Mouse (Mus musculus) CH12.LX (cell line): ENCODE results near the gene Atrnl1. TPM values are rescaled to one million over a fixed set of nuclear protein-coding genes. Genes with fewer than 3 reads are reported as not detected.

Source experiments
- DNase-seq: peaks from one replicate; pipeline ENCODE4 v3.0.0-alpha.2; 2013; ENCODE audit errors: extremely low read depth
- H3K27ac ChIP-seq: 2 replicates; pipeline ENCODE4 v1.5.1; 2012; ENCODE audit warnings: low read depth, mild to moderate bottlenecking, control low read depth, moderate library complexity; ENCODE audit not compliant: insufficient read depth
- H3K27me3 ChIP-seq: replicated peaks from 2 replicates; pipeline ENCODE3; 2012; ENCODE audit warnings: inconsistent platforms
- H3K36me3 ChIP-seq, 2 experiments: replicated peaks in 1 of 2; 2 replicates each; pipeline versions ENCODE3 to v1.6.1; 2012; ENCODE audit warnings: inconsistent platforms in 1 of 2, low read length in 1 of 2, mild to moderate bottlenecking in 1 of 2, mixed read lengths in 1 of 2, moderate library complexity in 1 of 2; ENCODE audit not compliant: control insufficient read depth in 1 of 2, insufficient read depth in 1 of 2
- H3K4me1 ChIP-seq, 2 experiments: 2 replicates each; pipeline ENCODE4 v1.6.1; 2012; ENCODE audit warnings: inconsistent platforms in 1 of 2, moderate library complexity in 1 of 2; ENCODE audit not compliant: insufficient read depth in 2 of 2, control insufficient read depth in 1 of 2
- H3K4me2 ChIP-seq: 2 replicates; pipeline ENCODE4 v1.6.1; 2012; ENCODE audit warnings: low read depth, mild to moderate bottlenecking, control low read depth; ENCODE audit not compliant: poor library complexity, insufficient read depth, severe bottlenecking
- H3K4me3 ChIP-seq, 3 experiments: fragments of 150-350 bp in 1 of 3; sonication (generic) in 1 of 3; replicated peaks in 1 of 3; 2 replicates each; pipeline versions ENCODE3 to v1.5.1; 2011 to 2012; ENCODE audit warnings: low read depth in 2 of 3, low read length in 2 of 3, mild to moderate bottlenecking in 2 of 3, moderate library complexity in 2 of 3, control low read depth in 1 of 3, improper control_type of control experiment in 1 of 3, inconsistent platforms in 1 of 3, mixed read lengths in 1 of 3; ENCODE audit not compliant: poor library complexity in 1 of 3
- H3K79me2 ChIP-seq: replicated peaks from 2 replicates; pipeline ENCODE4 v1.6.1; 2012; ENCODE audit warnings: mild to moderate bottlenecking, moderate library complexity; ENCODE audit not compliant: control insufficient read depth, poor library complexity, insufficient read depth, severe bottlenecking; ENCODE audit errors: extremely low read depth
- H3K9ac ChIP-seq: 2 replicates; pipeline ENCODE4 v1.6.1; 2012; ENCODE audit warnings: low read depth, mild to moderate bottlenecking, control low read depth, moderate library complexity; ENCODE audit not compliant: insufficient read depth
- H3K9me3 ChIP-seq: replicated peaks from 2 replicates; pipeline ENCODE3; 2012; ENCODE audit warnings: low read length, inconsistent platforms, mixed read lengths
- CHD1 ChIP-seq: IDR thresholded peaks from 2 replicates; pipeline ENCODE4 v1.6.1; 2012; ENCODE audit warnings: low read depth, low read length, improper control_type of control experiment, inconsistent platforms
- CHD2 ChIP-seq: IDR thresholded peaks from 2 replicates; pipeline ENCODE4 v1.6.1; 2011; ENCODE audit warnings: low read length, improper control_type of control experiment
- ELF1 ChIP-seq: IDR thresholded peaks from 2 replicates; pipeline ENCODE4 v1.6.1; 2014; ENCODE audit warnings: low read depth, mild to moderate bottlenecking, inconsistent platforms, low read length, improper control_type of control experiment
- GABPA ChIP-seq: IDR thresholded peaks from 2 replicates; pipeline ENCODE4 v1.6.1; 2012; ENCODE audit warnings: low read depth, low read length, improper control_type of control experiment, inconsistent platforms; ENCODE audit not compliant: insufficient replicate concordance
- HCFC1 ChIP-seq: IDR thresholded peaks from 2 replicates; pipeline ENCODE4 v1.6.1; 2012; ENCODE audit warnings: low read depth, mild to moderate bottlenecking, inconsistent platforms, low read length, improper control_type of control experiment
- KAT2A ChIP-seq: IDR thresholded peaks from 2 replicates; pipeline ENCODE4 v1.6.1; 2012; ENCODE audit warnings: low read length, improper control_type of control experiment, inconsistent platforms; ENCODE audit not compliant: insufficient replicate concordance
- MEF2A ChIP-seq: IDR thresholded peaks from 2 replicates; pipeline ENCODE4 v1.6.1; 2014; ENCODE audit warnings: low read depth, mild to moderate bottlenecking, inconsistent platforms, low read length, improper control_type of control experiment, borderline replicate concordance
- MXI1 ChIP-seq: IDR thresholded peaks from 2 replicates; pipeline ENCODE4 v1.6.1; 2011; ENCODE audit warnings: mild to moderate bottlenecking, low read depth, low read length, improper control_type of control experiment
- MYC ChIP-seq: IDR thresholded peaks from 2 replicates; pipeline ENCODE4 v1.6.1; 2011; ENCODE audit warnings: low read depth, mild to moderate bottlenecking, improper control_type of control experiment, low read length
- NRF1 ChIP-seq: IDR thresholded peaks from 2 replicates; pipeline ENCODE4 v1.6.1; 2014; ENCODE audit warnings: low read depth, mild to moderate bottlenecking, inconsistent platforms, low read length, improper control_type of control experiment, moderate library complexity
- POLR2AphosphoS2 ChIP-seq: IDR thresholded peaks from 2 replicates; pipeline ENCODE4 v1.6.1; 2011; ENCODE audit warnings: low read depth, low read length, improper control_type of control experiment
- RAD21 ChIP-seq: IDR thresholded peaks from 2 replicates; pipeline ENCODE4 v1.6.1; 2011; ENCODE audit warnings: low read depth, mild to moderate bottlenecking, low read length, improper control_type of control experiment, moderate library complexity
- SIN3A ChIP-seq: IDR thresholded peaks from 2 replicates; pipeline ENCODE4 v1.6.1; 2012; ENCODE audit warnings: low read length, improper control_type of control experiment, inconsistent platforms
- TCF12 ChIP-seq: IDR thresholded peaks from 2 replicates; pipeline ENCODE4 v1.6.1; 2014; ENCODE audit warnings: low read depth, mild to moderate bottlenecking, inconsistent platforms, low read length, improper control_type of control experiment
- ZC3H11A ChIP-seq: IDR thresholded peaks from 2 replicates; pipeline ENCODE4 v1.6.1; 2012; ENCODE audit warnings: low read depth, mild to moderate bottlenecking, inconsistent platforms, low read length, improper control_type of control experiment
- ZNF384 ChIP-seq: IDR thresholded peaks from 2 replicates; pipeline ENCODE4 v1.6.1; 2012; ENCODE audit warnings: low read depth, low read length, improper control_type of control experiment, inconsistent platforms
- dilution Hi-C: fragments of 300-500 bp; cut with MboI; formaldehyde crosslinking; loops from 2 replicates; pipeline ENCODE4 v1.14.3; 2020; ENCODE audit warnings: low sequenced_read_pairs; ENCODE audit not compliant: extremely low pct_unique_long_range_greater_than_20kb, extremely low pct_ligation_motif_present
- in situ Hi-C: fragments of 300-500 bp; cut with MboI; formaldehyde crosslinking; loops from 3 replicates; pipeline ENCODE4 v1.14.3; 2019; ENCODE audit warnings: low sequenced_read_pairs, low pct_ligation_motif_present, low pct_unique_long_range_greater_than_20kb, mixed read lengths
- polyA plus RNA-seq: library from polyadenylated mRNA; unstranded; fragments of >175 nt; gene quantifications from 2 replicates; pipeline ENCODE4 v1.2.1, GENCODE M21; 2012; ENCODE audit warnings: low read depth; ENCODE audit not compliant: insufficient read length
- total RNA-seq, 2 experiments: library from RNA; depleted of rRNA; stranded (reverse); fragments of 300-350 nt in 1 of 2; fragments of >200 nt in 1 of 2; gene quantifications; 2 replicates each; pipeline ENCODE4 v1.2.3; 2012 to 2014

The Atrnl1 gene
- total and polyA plus RNA-seq, 3 experiments = 1.9 TPM

DNA sequence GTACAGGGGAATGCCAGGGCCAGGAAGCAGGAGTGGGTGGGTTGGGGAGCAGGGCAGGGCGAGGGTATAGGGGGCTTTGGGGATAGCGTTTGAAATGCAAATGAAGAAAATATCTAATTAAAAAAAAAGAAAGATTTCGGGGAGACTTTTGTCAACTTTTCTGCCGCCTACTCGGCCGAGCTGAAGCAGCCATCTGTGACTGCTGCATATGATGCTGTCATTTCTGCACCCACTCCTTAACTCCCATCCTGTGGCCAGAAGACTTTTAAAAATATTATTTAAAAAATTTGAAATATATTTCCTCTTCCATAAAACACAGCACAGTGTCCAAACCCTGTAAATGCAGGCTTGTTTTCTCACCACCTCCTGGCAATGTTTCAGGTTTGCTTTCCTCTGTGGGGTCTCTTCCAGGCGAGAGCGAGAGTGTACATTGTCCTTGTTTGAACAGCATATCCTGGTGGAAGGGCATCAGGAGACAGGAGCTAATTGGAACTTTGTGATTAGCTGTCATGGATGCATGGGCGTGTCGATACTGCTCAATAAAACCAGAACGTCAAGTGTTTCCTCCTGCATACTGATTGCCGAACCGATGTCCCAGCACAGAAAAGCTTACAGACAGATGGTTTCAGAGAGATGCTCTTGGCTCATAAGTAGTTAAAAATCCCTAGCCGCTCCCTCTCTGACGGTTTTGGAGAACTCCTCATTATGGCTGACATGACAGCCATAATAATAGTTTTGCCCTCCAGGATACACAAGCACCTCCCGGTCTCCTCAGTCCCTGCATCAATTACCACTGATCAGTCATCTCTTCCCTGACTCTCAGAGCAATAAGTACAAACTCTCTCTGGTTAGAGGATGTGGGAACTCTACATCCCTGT lies 38.2 kb upstream of the Atrnl1 start:
- in situ Hi-C loops = no loop called here
- Histone ChIP-seq H3K4me1 (peaks cover 10 to 16% of the 10 kb centered on the region in 2 experiments), H3K9me3 (no peaks in the 10 kb centered on the region), H3K36me3 (no peaks in the 10 kb centered on the region), H3K27ac (no peak overlapping the region), H3K27me3 (no peaks in the 10 kb centered on the region), H3K79me2 (no peaks in the 10 kb centered on the region), H3K9ac (no peak overlapping the region), H3K4me3 (no peak overlapping the region), H3K4me2 (no peak overlapping the region)
- no peak for TF ChIP-seq ELF1
- TF ChIP-seq NRF1 = no peak
- no peak for TF ChIP-seq GABPA
- TF ChIP-seq SIN3A = no peak
- no peak for TF ChIP-seq RAD21
- TF ChIP-seq ZNF384 = no peak
- TF ChIP-seq CHD1 = no peak
- TF ChIP-seq MEF2A = no peak
- no peak for TF ChIP-seq ZC3H11A
- no peak for DNase-seq
- dilution Hi-C loops = no loop called here

DNA sequence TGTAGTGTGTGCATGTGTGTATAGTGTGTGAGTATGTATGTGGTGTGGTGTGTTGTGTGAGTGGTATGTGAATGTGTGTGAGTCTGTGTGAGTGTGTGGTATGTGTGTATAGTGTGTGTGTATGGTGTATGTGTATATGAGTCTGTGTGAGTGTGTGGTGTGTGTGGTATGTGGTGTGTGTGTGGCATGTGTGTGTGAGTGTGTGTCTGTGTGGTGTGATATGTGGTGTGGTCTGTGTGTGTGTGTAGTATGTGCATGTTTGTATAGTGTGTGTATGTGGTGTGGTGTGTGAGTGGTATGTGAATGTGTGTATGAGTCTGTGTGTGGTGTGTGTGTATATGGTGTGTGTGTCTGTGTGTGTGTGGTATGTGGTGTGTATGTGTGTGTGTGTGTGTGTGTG lies 37.4 kb upstream of the Atrnl1 start:
- no peak overlapping the region for H3K27ac ChIP-seq
- TF ChIP-seq TCF12 (no peak), MYC (no peak), KAT2A (no peak), RAD21 (no peak), POLR2AphosphoS2 (no peak), MXI1 (no peak), HCFC1 (no peak), CHD2 (no peak), MEF2A (no peak), CHD1 (no peak)
- no peak overlapping the region for H3K4me2 ChIP-seq
- dilution Hi-C loops (no loop called here), in situ Hi-C loops (no loop called here)
- no peaks in the 10 kb centered on the region for H3K27me3 ChIP-seq
- no peak for DNase-seq
- peaks cover 10 to 14% of the 10 kb centered on the region in 2 experiments for H3K4me1 ChIP-seq
- H3K9ac ChIP-seq = no peak overlapping the region
- H3K79me2 ChIP-seq = no peaks in the 10 kb centered on the region
- H3K9me3 ChIP-seq = no peaks in the 10 kb centered on the region
- H3K36me3 ChIP-seq = no peaks in the 10 kb centered on the region
- H3K4me3 ChIP-seq = no peak overlapping the region
